Mouse (Mus musculus): ENCODE measurements around the gene Lzts2. TPM values are rescaled to one million over a fixed set of nuclear protein-coding genes. Genes with fewer than 3 reads are reported as not detected.

Lzts2 gene
- polyA plus RNA-seq, 1 experiment from 2014 or later, result 38.4 TPM

- ATAC-seq (replicated peaks; ENCODE audit: insufficient number of reproducible peaks, low FRiP score, low TSS enrichment), result no peak
- WGBS (ENCODE audit: insufficient replicate concordance), result 92% methylated on average over 4 of the region's 4 CpGs
- no peak overlapping the region for H3K4me3 ChIP-seq (ENCODE audit: low read depth, low read length)
- no peak overlapping the region for H3K4me2 ChIP-seq
- H3K27ac ChIP-seq (ENCODE audit: low read depth, low read length), result no peak overlapping the region
- H3K27me3 ChIP-seq (ENCODE audit: control insufficient read depth, insufficient read depth, low read length), result no peaks in the 10 kb centered on the region; the same call in none of the 2 replicates
- no peak overlapping the region for H3K9ac ChIP-seq (ENCODE audit: low read depth, low read length)
- peaks cover 8% of the 10 kb centered on the region; the same call in 1 of the 2 replicates for H3K36me3 ChIP-seq (ENCODE audit: control insufficient read depth, insufficient read depth, low read length)
- H3K9me3 ChIP-seq (replicated peaks; ENCODE audit: control insufficient read depth, low read length), result no peaks in the 10 kb centered on the region
- H3K4me1 ChIP-seq (ENCODE audit: control insufficient read depth, insufficient read depth, low read length), result peaks cover 1% of the 10 kb centered on the region; the same call in 1 of the 2 replicates
These were observed 29.8 kb upstream of the Lzts2 start for GRCm38 (mm10) chr19:44984420-44984819.

DNA sequence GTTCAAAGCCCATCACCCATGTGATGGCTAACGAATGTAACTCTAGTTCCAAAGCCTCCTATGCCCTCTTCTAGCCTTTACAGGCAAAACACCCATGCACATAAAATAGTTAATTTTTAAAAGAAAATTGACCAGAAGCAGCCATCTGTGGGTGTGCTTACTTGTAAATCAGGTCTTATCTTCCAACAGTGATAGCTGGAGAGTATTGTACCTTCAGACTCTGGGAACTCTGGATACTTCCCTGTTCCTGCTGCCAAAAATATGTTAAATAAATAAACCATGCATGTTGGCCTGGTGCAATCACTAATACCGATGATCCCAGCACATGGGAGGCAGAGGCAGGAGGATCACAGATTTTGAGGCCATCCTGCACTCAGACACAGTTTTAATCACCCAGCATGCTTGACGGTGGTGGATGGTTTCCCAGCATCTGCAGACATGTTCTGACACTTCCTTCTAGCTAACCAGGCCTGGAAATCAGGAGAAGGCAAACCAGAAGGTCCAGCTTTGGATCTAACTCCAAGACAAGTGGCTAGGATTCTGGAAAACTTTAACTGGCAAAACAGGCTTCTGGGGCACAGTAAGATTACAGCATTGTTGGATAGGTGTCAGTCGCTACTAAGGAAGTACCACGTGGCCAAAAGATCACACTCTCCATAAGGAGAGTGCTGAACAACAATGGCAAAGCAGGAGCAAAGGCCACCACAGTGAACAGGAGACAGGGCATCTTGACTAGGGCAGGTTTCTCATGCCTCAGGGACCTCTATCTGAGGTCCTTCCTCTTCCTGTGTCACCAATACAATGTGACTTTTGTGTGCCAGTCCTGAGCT, 28.8 kb upstream of the Lzts2 start:
- no peak overlapping the region for H3K9ac ChIP-seq (ENCODE audit: low read depth, low read length)
- peaks cover 6% of the 10 kb centered on the region for H3K27me3 ChIP-seq (ENCODE audit: control insufficient read depth, insufficient read depth, low read length)
- H3K36me3 ChIP-seq (ENCODE audit: control insufficient read depth, insufficient read depth, low read length), result peaks cover 5% of the 10 kb centered on the region; the same call in 1 of the 2 replicates
- no peak overlapping the region for H3K4me2 ChIP-seq
- H3K4me3 ChIP-seq (ENCODE audit: low read depth, low read length), result no peak overlapping the region
- H3K27ac ChIP-seq (ENCODE audit: low read depth, low read length), result no peak overlapping the region
- ATAC-seq (replicated peaks; ENCODE audit: insufficient number of reproducible peaks, low FRiP score, low TSS enrichment), result no peak
- H3K9me3 ChIP-seq (replicated peaks; ENCODE audit: control insufficient read depth, low read length), result no peaks in the 10 kb centered on the region
- WGBS (ENCODE audit: insufficient replicate concordance), result 47% methylated on average over 5 of the region's 5 CpGs
- peaks cover 7% of the 10 kb centered on the region; the same call in 1 of the 2 replicates for H3K4me1 ChIP-seq (ENCODE audit: control insufficient read depth, insufficient read depth, low read length)

GRCm38 (mm10) chr19:44987004-44987403, 27.2 kb upstream of the Lzts2 start:
- no peak overlapping the region for H3K4me3 ChIP-seq (ENCODE audit: low read depth, low read length)
- 64% methylated on average over 6 of the region's 6 CpGs for WGBS (ENCODE audit: insufficient replicate concordance)

DNA sequence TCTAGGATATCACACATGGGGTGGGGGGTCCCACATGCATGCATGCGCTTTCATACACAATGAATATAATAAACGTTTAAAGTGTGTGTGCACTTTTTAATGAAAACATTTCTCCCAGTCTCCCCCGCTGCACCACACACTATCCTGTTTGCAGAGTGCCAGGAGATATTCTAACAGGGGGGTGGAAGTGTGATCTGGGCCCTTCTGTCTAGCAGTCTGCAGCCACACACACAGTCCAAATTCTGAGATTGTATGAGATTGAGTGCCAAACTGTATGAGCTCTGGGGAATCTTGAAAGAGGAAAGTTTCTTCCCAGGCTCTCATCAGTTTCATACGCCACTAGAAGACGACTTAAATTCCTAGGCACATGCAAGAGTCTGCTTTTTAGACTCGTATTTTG, 26.4 kb upstream of the Lzts2 start:
- no peaks in the 10 kb centered on the region for H3K9me3 ChIP-seq (replicated peaks; ENCODE audit: control insufficient read depth, low read length)
- H3K27ac ChIP-seq (ENCODE audit: low read depth, low read length), result no peak overlapping the region
- no peak for ATAC-seq (replicated peaks; ENCODE audit: insufficient number of reproducible peaks, low FRiP score, low TSS enrichment)
- peaks cover 7% of the 10 kb centered on the region; the same call in 1 of the 2 replicates for H3K4me1 ChIP-seq (ENCODE audit: control insufficient read depth, insufficient read depth, low read length)
- 66% methylated on average over 6 of the region's 6 CpGs for WGBS (ENCODE audit: insufficient replicate concordance)
- H3K9ac ChIP-seq (ENCODE audit: low read depth, low read length), result no peak overlapping the region
- H3K4me3 ChIP-seq (ENCODE audit: low read depth, low read length), result no peak overlapping the region
- H3K36me3 ChIP-seq (ENCODE audit: control insufficient read depth, insufficient read depth, low read length), result no peaks in the 10 kb centered on the region
- no peak overlapping the region for H3K4me2 ChIP-seq
- H3K27me3 ChIP-seq (ENCODE audit: control insufficient read depth, insufficient read depth, low read length), result peaks cover 8% of the 10 kb centered on the region

More at GRCm38 (mm10) chr19:44987004-44987403, 27.2 kb upstream of the Lzts2 start:
- Histone ChIP-seq H3K27me3 (ENCODE audit: control insufficient read depth, insufficient read depth, low read length) (peaks cover 8% of the 10 kb centered on the region), H3K9me3 (replicated peaks; ENCODE audit: control insufficient read depth, low read length) (no peaks in the 10 kb centered on the region), H3K27ac (ENCODE audit: low read depth, low read length) (no peak overlapping the region), H3K4me2 (no peak overlapping the region), H3K9ac (ENCODE audit: low read depth, low read length) (no peak overlapping the region), H3K4me1 (ENCODE audit: control insufficient read depth, insufficient read depth, low read length) (peaks cover 7% of the 10 kb centered on the region; the same call in 1 of the 2 replicates), H3K36me3 (ENCODE audit: control insufficient read depth, insufficient read depth, low read length) (no peaks in the 10 kb centered on the region)
- no peak for ATAC-seq (replicated peaks; ENCODE audit: insufficient number of reproducible peaks, low FRiP score, low TSS enrichment)

- peaks cover 8% of the 10 kb centered on the region for H3K27me3 ChIP-seq (ENCODE audit: control insufficient read depth, insufficient read depth, low read length)
- no peaks in the 10 kb centered on the region for H3K36me3 ChIP-seq (ENCODE audit: control insufficient read depth, insufficient read depth, low read length)
- peak overlapping the region; percentile 70 for H3K9ac ChIP-seq (ENCODE audit: low read depth, low read length)
- H3K27ac ChIP-seq (ENCODE audit: low read depth, low read length), result no peak overlapping the region
- peak overlapping the region; percentile 99 for H3K4me2 ChIP-seq
- no peak for ATAC-seq (replicated peaks; ENCODE audit: insufficient number of reproducible peaks, low FRiP score, low TSS enrichment)
- no peaks in the 10 kb centered on the region for H3K9me3 ChIP-seq (replicated peaks; ENCODE audit: control insufficient read depth, low read length)
- peaks cover 7% of the 10 kb centered on the region; the same call in 1 of the 2 replicates for H3K4me1 ChIP-seq (ENCODE audit: control insufficient read depth, insufficient read depth, low read length)
- WGBS (ENCODE audit: insufficient replicate concordance), result 31% methylated on average over 9 of the region's 9 CpGs
- H3K4me3 ChIP-seq (ENCODE audit: low read depth, low read length), result peak overlapping the region; percentile 70
These were observed 25.9 kb upstream of the Lzts2 start for GRCm38 (mm10) chr19:44988321-44988720.

- Histone ChIP-seq H3K4me1 (ENCODE audit: control insufficient read depth, insufficient read depth, low read length) (peaks cover 7% of the 10 kb centered on the region; the same call in 1 of the 2 replicates), H3K27ac (ENCODE audit: low read depth, low read length) (no peak within 1 kb of the TSS), H3K27me3 (ENCODE audit: control insufficient read depth, insufficient read depth, low read length) (peaks cover 8% of the 10 kb centered on the region), H3K36me3 (ENCODE audit: control insufficient read depth, insufficient read depth, low read length) (no peaks in the 10 kb centered on the region), H3K4me3 (ENCODE audit: low read depth, low read length) (peak within 1 kb of the TSS; percentile 70), H3K4me2 (peak within 1 kb of the TSS; percentile 99), H3K9me3 (replicated peaks; ENCODE audit: control insufficient read depth, low read length) (no peaks in the 10 kb centered on the region), H3K9ac (ENCODE audit: low read depth, low read length) (peak within 1 kb of the TSS; percentile 70)
- peak; percentile 57; the same call in 1 of the 2 replicates for ATAC-seq (replicated peaks; ENCODE audit: insufficient number of reproducible peaks, low FRiP score, low TSS enrichment)
- 1% methylated on average over 47 of the region's 58 CpGs for WGBS (ENCODE audit: insufficient replicate concordance)
These were observed 25.2 kb upstream of the Lzts2 start, which contains the start of gene Sema4g for GRCm38 (mm10) chr19:44988831-44989566. Gene Sema4g, plus strand, starts transcription at chr19:44989101.

DNA sequence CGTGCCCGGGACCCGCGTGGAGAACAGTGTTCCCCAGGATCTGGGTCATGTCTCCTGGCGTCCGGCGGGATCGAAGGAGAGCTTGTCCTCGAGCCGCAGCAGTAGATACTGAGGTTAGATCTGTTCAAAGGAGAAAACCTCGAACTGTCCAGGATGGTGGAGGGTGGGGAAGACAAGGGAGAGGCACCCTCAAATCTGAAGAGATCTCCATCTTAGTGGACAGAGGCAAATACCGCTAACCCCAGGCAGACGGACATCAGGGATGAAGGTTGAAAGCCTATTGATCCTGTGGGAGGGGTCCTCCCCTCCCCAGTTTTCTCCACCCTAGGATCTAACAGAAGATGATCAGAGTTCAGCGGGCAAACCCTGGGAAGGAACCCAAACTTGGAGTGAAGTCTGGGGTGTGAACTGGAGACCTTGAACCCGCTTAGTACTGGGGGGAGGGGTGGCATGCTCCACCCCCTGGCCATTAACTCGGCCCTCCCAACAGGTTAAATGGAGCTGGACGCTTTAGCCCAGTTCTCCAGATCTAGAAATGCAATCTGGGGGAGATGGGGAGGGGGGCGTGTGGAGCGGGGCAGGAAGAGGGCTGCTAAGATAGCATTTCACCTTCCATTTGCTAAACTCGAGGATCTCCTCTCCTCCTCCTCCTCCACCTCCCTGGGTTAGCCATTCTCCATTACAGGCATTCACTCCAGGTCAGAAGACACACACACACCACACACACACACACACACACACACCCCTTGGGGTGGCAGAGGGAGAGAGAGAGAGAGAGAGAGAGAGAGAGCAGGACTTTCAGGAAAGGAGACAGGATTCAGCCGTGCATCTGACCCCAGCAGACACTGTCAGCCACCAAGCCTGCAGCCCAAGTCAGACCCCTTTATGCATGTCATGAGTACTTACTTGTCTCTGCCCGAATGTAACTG, 24.4 kb upstream of the Lzts2 start:
- Histone ChIP-seq H3K4me2 (peak overlapping the region; percentile 99), H3K36me3 (ENCODE audit: control insufficient read depth, insufficient read depth, low read length) (no peaks in the 10 kb centered on the region), H3K9ac (ENCODE audit: low read depth, low read length) (peak overlapping the region; percentile 70), H3K4me1 (ENCODE audit: control insufficient read depth, insufficient read depth, low read length) (peaks cover 7% of the 10 kb centered on the region; the same call in 1 of the 2 replicates), H3K9me3 (replicated peaks; ENCODE audit: control insufficient read depth, low read length) (no peaks in the 10 kb centered on the region), H3K27ac (ENCODE audit: low read depth, low read length) (no peak overlapping the region), H3K4me3 (ENCODE audit: low read depth, low read length) (peak overlapping the region; percentile 70), H3K27me3 (ENCODE audit: control insufficient read depth, insufficient read depth, low read length) (peaks cover 8% of the 10 kb centered on the region)
- no peak for ATAC-seq (replicated peaks; ENCODE audit: insufficient number of reproducible peaks, low FRiP score, low TSS enrichment)
- WGBS (ENCODE audit: insufficient replicate concordance), result 6% methylated on average over 22 of the region's 22 CpGs

DNA sequence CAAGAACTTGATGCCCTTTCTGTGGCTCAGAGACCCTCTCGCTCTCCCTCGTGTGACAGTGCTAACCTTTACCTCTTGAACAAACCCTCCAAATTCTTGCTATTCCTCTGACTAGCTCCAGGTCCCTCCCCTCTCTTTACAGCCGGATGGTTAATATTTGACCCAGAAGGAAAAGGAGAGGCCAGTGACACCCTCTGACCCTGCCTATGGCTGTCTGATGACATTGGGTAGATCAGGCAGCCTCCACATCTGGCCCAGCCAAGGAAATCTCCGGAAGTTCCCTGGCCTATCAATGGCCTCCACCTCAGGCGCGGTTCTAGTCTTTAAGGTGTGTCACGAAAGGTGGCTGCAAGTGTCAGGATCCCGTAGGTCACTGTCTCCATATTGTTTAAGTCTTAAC, 23.2 kb upstream of the Lzts2 start:
- no peak overlapping the region for H3K27ac ChIP-seq (ENCODE audit: low read depth, low read length)
- peaks cover 8% of the 10 kb centered on the region for H3K27me3 ChIP-seq (ENCODE audit: control insufficient read depth, insufficient read depth, low read length)
- H3K9me3 ChIP-seq (replicated peaks; ENCODE audit: control insufficient read depth, low read length), result no peaks in the 10 kb centered on the region
- H3K9ac ChIP-seq (ENCODE audit: low read depth, low read length), result no peak overlapping the region
- no peak for ATAC-seq (replicated peaks; ENCODE audit: insufficient number of reproducible peaks, low FRiP score, low TSS enrichment)
- peaks cover 7% of the 10 kb centered on the region; the same call in 1 of the 2 replicates for H3K4me1 ChIP-seq (ENCODE audit: control insufficient read depth, insufficient read depth, low read length)
- H3K36me3 ChIP-seq (ENCODE audit: control insufficient read depth, insufficient read depth, low read length), result no peaks in the 10 kb centered on the region
- no peak overlapping the region for H3K4me2 ChIP-seq
- 81% methylated on average over 8 of the region's 8 CpGs for WGBS (ENCODE audit: insufficient replicate concordance)
- no peak overlapping the region for H3K4me3 ChIP-seq (ENCODE audit: low read depth, low read length)
